Mouse (Mus musculus) liver, adult 2 months (tissue): ENCODE data around the gene Gpbp1.

ENCODE experiments used
- CTCF ChIP-seq: fragments of 200-500 bp; IDR thresholded peaks from 2 replicates; pipeline ENCODE4 v1.5.1; 2011; ENCODE audit warnings: low read depth, low read length, control low read depth
- POLR2A ChIP-seq: fragments of 200-500 bp; IDR thresholded peaks from 2 replicates; pipeline ENCODE4 v1.6.1; 2011; ENCODE audit warnings: low read length, control low read depth; ENCODE audit not compliant: insufficient read depth; ENCODE audit errors: extremely low read depth

DNA sequence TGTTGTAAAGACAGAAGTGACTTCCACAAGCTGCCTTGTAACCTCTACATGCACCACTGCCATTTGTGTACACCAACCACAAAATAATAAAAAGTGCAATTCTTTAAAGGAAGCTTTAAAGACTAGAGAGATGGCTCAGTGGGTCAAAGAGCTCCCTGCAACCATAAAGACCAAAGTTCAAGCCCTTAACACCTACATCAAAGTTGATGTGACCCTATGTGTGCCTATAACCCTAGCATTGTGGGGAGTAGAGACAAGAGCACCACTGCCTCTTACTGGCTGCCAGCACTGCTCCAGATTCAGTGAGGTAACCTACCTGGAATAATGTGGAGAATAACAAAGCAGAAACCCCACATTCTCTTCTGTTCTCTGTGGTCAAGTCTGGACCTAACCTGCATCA, 45.6 kb downstream of the Gpbp1 start:
- TF ChIP-seq CTCF (no peak), POLR2A (no peak)
